Mouse (Mus musculus): ENCODE measurements around the gene Igfbp7. TPM values are rescaled to one million over a fixed set of nuclear protein-coding genes. Genes with fewer than 3 reads are reported as not detected.

Gene Igfbp7
- polyA plus RNA-seq (2015; fragmentation: Nextera tagmentation; extraction: Ambion mirVana), result 349 and 422 TPM in 2 replicates

DNA sequence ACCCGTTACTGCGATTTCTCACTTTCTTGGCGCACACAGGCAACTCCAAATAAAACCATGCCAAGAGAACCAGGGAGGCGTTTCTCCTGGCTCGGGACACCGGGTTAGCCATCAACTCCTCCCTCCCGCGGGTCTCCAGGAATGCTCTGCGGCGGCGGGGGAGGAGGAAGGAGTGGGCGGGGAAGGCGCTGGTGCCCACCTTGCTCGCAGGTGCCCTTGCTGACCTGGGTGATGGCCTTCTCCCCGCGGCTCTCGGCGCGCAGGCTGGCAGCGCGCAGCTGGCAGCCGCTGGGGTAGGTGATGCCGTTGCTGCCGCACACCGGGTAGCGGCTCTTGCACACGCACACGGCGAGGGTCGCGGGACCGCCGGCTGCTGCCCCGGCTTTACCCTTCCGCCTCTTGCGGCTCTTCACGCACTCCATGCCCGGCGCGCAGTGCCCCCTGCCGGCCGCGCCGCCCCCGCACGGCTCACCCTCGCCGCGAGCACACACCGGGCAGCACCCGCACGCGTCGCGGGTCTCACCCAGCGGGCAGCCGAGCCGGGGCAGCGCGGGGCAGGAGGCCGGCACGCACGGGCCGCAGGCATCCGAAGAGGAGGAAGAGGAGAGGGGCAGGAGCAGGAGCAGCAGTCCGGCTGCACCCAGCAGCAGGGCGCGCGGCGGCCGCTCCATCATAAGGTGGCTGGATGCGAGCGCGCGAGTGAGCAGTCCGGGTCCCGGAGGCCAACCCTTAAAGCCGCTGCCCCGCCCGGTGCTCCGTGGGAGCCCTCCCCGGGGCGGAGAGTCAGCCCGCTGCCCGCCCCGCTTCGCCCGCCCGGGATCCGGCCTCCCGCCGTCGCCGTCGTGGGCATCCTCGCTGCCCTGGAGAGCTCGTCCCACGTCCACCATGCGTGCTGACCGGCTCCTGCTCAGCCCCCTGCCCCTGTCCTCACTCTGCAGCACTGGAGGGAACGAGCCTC lies at the start of gene Igfbp7:
Gene Igfbp7 (minus strand): TSS at position 701 of the 958 bp plus-strand sequence.

DNA sequence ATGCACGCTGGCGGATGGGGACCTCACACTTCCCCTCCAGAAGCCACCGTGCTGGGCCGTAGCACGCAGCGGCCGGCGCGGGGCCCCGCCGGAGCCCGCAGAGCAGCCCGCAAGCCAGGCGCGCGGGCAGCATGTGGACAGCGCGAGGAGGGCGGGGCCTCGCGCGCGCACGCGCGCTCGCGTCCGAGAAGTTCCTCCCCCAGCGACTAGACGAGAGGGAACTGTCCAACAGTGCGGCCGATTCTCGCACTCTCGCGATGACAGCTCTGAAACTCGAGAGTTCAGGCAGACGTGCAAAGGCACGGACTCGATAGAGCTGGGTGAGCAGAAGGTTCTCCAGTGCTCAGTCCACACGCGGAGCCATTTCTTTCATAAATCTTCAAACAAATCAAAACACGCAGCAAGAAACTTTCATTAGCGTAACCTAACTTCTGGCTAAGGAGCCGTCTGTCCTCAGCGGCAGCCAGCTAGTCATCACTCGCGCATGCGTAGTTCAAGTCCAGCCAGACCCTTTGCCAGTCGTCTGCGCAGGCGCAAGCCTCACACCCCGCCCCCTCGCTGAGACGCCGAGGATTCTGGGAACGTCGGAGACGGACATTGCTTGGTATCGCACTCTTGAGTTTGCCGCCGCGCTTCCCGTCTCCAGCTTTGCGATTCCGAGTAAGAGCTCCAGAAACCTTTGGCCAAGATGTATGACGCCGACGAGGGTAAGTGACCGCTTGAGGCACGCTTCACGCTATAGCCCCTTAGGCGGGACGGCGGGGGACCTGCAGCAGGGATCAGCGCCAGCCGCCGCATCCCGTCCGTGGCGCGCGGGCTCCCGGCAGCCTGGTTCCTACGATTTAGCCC lies 97.7 kb downstream of the Igfbp7 start, which contains the start of the genes Noa1 and Polr2b:
Gene Noa1 (minus strand): TSS at position 161 of the 849 bp plus-strand sequence.
Gene Polr2b (plus strand): TSS at position 224 of the 849 bp plus-strand sequence.

Other genes with a start within 250 kb of the Igfbp7 start
- 0.61 and 0.63 TPM in 2 replicates for gene Spink2, start 196.6 kb downstream of the Igfbp7 start, polyA plus RNA-seq (2015; fragmentation: Nextera tagmentation; extraction: Ambion mirVana)
- 10.7 and 14.4 TPM in 2 replicates for gene Rest, start 142.6 kb downstream of the Igfbp7 start, polyA plus RNA-seq (2015; fragmentation: Nextera tagmentation; extraction: Ambion mirVana)
- gene Noa1, start 98.0 kb downstream of the Igfbp7 start, polyA plus RNA-seq (2015; fragmentation: Nextera tagmentation; extraction: Ambion mirVana), result 22.7 and 24.1 TPM in 2 replicates
- 34.1 and 36.2 TPM in 2 replicates for gene Polr2b, start 97.9 kb downstream of the Igfbp7 start, polyA plus RNA-seq (2015; fragmentation: Nextera tagmentation; extraction: Ambion mirVana)

All from spleen, postnatal 0 days (tissue).